Mouse (Mus musculus): ENCODE measurements around the gene Mup11. TPM values are rescaled to one million over a fixed set of nuclear protein-coding genes. Genes with fewer than 3 reads are reported as not detected.
"Not testable (repeated sequence)": the region's sequence is repeated elsewhere in the genome, so short reads cannot be mapped to it uniquely, and the experiment has no call there.

The Mup11 gene
- polyA plus RNA-seq (2014; fragmentation: Nextera tagmentation; extraction: Ambion mirVana), result not detected in 2 replicates

GRCm38 (mm10) chr4:60662311-60662710 lies at the start of gene Mup11:
Gene Mup11 (minus strand): TSS chr4:60662411.
- not testable (repeated sequence) for H3K27me3 ChIP-seq (replicated peaks; ENCODE audit: control insufficient read depth, insufficient read depth, low read length); H3K4me3 ChIP-seq (ENCODE audit: low read depth, low read length); H3K4me1 ChIP-seq (replicated peaks; ENCODE audit: control insufficient read depth, insufficient read depth, low read length); H3K27ac ChIP-seq (ENCODE audit: low read depth, low read length); H3K9ac ChIP-seq (ENCODE audit: low read depth, low read length); DNase-seq (ENCODE audit: low spot score); H3K36me3 ChIP-seq (ENCODE audit: control insufficient read depth, insufficient read depth, low read length); ATAC-seq (replicated peaks; ENCODE audit: low FRiP score); H3K4me2 ChIP-seq; H3K9me3 ChIP-seq (ENCODE audit: control insufficient read depth, low read length)
- WGBS, result 75% methylated on average over 3 of the region's 5 CpGs

Other genes with a start within 250 kb of the Mup11 start
- gene Mup9, start 240.5 kb downstream of the Mup11 start, polyA plus RNA-seq (2014; fragmentation: Nextera tagmentation; extraction: Ambion mirVana), result not detected in 2 replicates
- not detected in 2 replicates for gene Mup1, start 160.5 kb downstream of the Mup11 start, polyA plus RNA-seq (2014; fragmentation: Nextera tagmentation; extraction: Ambion mirVana)
- not detected in 2 replicates for gene Mup10, start 80.2 kb downstream of the Mup11 start, polyA plus RNA-seq (2014; fragmentation: Nextera tagmentation; extraction: Ambion mirVana)
- not detected in 2 replicates for gene Mup12, start 78.9 kb upstream of the Mup11 start, polyA plus RNA-seq (2014; fragmentation: Nextera tagmentation; extraction: Ambion mirVana)
- gene Mup22, start 159.1 kb upstream of the Mup11 start, polyA plus RNA-seq (2014; fragmentation: Nextera tagmentation; extraction: Ambion mirVana), result not detected in 2 replicates